Mouse (Mus musculus): ENCODE measurements around the gene Sbno1. TPM values are rescaled to one million over a fixed set of nuclear protein-coding genes. Genes with fewer than 3 reads are reported as not detected.
"Not testable (repeated sequence)": the region's sequence is repeated elsewhere in the genome, so short reads cannot be mapped to it uniquely, and the experiment has no call there.

The Sbno1 gene
- polyA plus RNA-seq, 2 experiments = 43.0 to 65.1 TPM

- Histone ChIP-seq H3K27me3 (ENCODE audit: control insufficient read depth, insufficient read depth, low read length) (no peaks in the 10 kb centered on the region), H3K9ac (ENCODE audit: low read depth, low read length, severe bottlenecking) (no peak overlapping the region), H3K9me3 (ENCODE audit: control insufficient read depth, low read length) (no peaks in the 10 kb centered on the region), H3K36me3 (ENCODE audit: control insufficient read depth, insufficient read depth, low read length) (peaks cover 15% of the 10 kb centered on the region), H3K4me3 (replicated peaks; ENCODE audit: low read length) (no peak overlapping the region), H3K4me2 (replicated peaks; ENCODE audit: low read depth, low read length, severe bottlenecking) (no peak overlapping the region), H3K4me1 (ENCODE audit: control insufficient read depth, insufficient read depth, low read length) (no peaks in the 10 kb centered on the region), H3K27ac (replicated peaks; ENCODE audit: low read depth, low read length) (no peak overlapping the region)
- DNase-seq (ENCODE audit: low spot score) = no peak
- no peak for ATAC-seq (ENCODE audit: low FRiP score, low read depth)
- no peak for TF ChIP-seq POLR2A (IDR thresholded peaks at IDR 0.05; ENCODE audit: borderline replicate concordance, extremely low read depth, insufficient read depth, insufficient read length)
- WGBS = 90% methylated on average over 6 of the region's 6 CpGs
Observed at GRCm38 (mm10) chr5:124364173-124364918, 61.5 kb downstream of the Sbno1 start.

DNA sequence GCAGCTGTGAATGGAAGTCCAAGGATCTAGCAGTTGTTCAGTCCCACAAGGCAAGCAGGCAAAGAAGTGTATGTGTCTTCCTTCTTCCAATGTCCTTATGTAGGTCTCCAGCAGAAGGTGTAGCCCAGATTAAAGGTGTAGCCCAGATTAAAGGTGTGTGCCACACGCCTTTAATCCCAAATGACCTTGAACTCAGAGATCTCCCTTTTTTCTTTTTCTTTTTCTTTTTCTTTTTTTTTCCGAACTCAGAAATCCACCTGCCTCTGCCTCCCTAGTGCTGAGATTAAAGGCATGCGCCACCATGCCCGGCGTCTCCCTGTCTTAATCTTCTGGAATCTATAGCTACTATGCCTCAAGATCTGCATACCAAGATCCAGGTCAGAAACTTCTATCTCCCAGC is 62.8 kb downstream of the Sbno1 start, which contains the start of gene Cdk2ap1:
Gene Cdk2ap1 (minus strand): TSS at position 101 of the 400 bp plus-strand sequence.
- not testable (repeated sequence) for H3K4me2 ChIP-seq (replicated peaks; ENCODE audit: low read depth, low read length, severe bottlenecking); H3K9me3 ChIP-seq (ENCODE audit: control insufficient read depth, low read length); H3K36me3 ChIP-seq (ENCODE audit: control insufficient read depth, insufficient read depth, low read length); DNase-seq (ENCODE audit: low spot score); H3K4me1 ChIP-seq (ENCODE audit: control insufficient read depth, insufficient read depth, low read length); ATAC-seq (ENCODE audit: low FRiP score, low read depth); H3K27me3 ChIP-seq (ENCODE audit: control insufficient read depth, insufficient read depth, low read length); H3K27ac ChIP-seq (replicated peaks; ENCODE audit: low read depth, low read length); H3K4me3 ChIP-seq (replicated peaks; ENCODE audit: low read length); H3K9ac ChIP-seq (ENCODE audit: low read depth, low read length, severe bottlenecking)
- WGBS = 94% methylated on average over 5 of the region's 5 CpGs

DNA sequence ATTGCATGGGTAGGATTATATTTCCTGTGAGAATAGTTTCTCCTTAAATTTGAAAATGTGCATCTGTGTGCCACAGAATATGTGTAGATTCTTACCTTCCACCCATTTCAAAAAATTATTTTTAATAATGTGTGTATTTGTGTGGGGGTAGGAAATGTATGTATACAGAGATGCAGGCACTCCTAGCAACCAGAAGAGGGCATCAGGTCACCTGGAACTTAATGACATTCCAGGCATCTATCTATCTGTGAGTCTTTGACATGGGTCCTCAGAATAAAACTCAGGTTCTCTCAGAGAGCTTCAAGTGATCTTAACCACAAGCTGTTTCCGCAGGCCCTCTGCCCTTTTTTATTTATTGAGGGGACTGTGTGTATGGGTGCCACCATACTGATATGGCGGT is 66.2 kb downstream of the Sbno1 start:
- TF ChIP-seq POLR2A (IDR thresholded peaks at IDR 0.05; ENCODE audit: borderline replicate concordance, extremely low read depth, insufficient read depth, insufficient read length) = no peak
- 85% methylated on average over 2 of the region's 2 CpGs for WGBS

DNA sequence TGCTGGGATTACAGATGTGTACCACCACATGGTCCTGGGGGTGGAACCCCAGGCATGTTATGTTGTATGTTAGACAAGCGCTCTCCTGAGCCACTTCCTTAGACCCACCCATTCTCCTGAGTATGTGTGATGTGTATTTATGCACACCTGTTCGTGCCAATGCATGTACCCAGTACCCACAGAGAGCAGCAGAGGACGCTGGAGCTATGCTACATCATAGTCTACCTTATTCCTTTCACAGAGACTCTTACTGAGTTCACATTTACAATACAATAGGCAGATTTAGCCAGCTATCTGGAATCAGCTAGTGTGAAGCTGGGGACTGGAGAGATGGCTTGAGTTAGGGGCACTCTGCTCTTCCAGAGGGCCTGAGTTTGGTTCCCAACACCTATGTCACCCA is 69.1 kb downstream of the Sbno1 start:
- H3K36me3 ChIP-seq (ENCODE audit: control insufficient read depth, insufficient read depth, low read length) = no peaks in the 10 kb centered on the region
- no peaks in the 10 kb centered on the region for H3K9me3 ChIP-seq (ENCODE audit: control insufficient read depth, low read length)
- TF ChIP-seq POLR2A (IDR thresholded peaks at IDR 0.05; ENCODE audit: borderline replicate concordance, extremely low read depth, insufficient read depth, insufficient read length) = no peak
- H3K9ac ChIP-seq (ENCODE audit: low read depth, low read length, severe bottlenecking) = no peak overlapping the region
- H3K4me3 ChIP-seq (replicated peaks; ENCODE audit: low read length) = no peak overlapping the region
- H3K27ac ChIP-seq (replicated peaks; ENCODE audit: low read depth, low read length) = no peak overlapping the region
- no peak for ATAC-seq (ENCODE audit: low FRiP score, low read depth)
- DNase-seq (ENCODE audit: low spot score) = no peak
- H3K4me1 ChIP-seq (ENCODE audit: control insufficient read depth, insufficient read depth, low read length) = peaks cover 4% of the 10 kb centered on the region
- no peak overlapping the region for H3K4me2 ChIP-seq (replicated peaks; ENCODE audit: low read depth, low read length, severe bottlenecking)
- 51% methylated on average over 3 of the region's 3 CpGs for WGBS
- no peaks in the 10 kb centered on the region for H3K27me3 ChIP-seq (ENCODE audit: control insufficient read depth, insufficient read depth, low read length)

More for the DNA sequence above, 66.2 kb downstream of the Sbno1 start:
- ATAC-seq (ENCODE audit: low FRiP score, low read depth) (no peak), DNase-seq (ENCODE audit: low spot score) (no peak)
- no peaks in the 10 kb centered on the region for H3K4me1 ChIP-seq (ENCODE audit: control insufficient read depth, insufficient read depth, low read length)
- no peak overlapping the region for H3K9ac ChIP-seq (ENCODE audit: low read depth, low read length, severe bottlenecking)
- H3K9me3 ChIP-seq (ENCODE audit: control insufficient read depth, low read length) = no peaks in the 10 kb centered on the region
- no peaks in the 10 kb centered on the region for H3K36me3 ChIP-seq (ENCODE audit: control insufficient read depth, insufficient read depth, low read length)
- no peak overlapping the region for H3K27ac ChIP-seq (replicated peaks; ENCODE audit: low read depth, low read length)
- H3K27me3 ChIP-seq (ENCODE audit: control insufficient read depth, insufficient read depth, low read length) = no peaks in the 10 kb centered on the region
- H3K4me3 ChIP-seq (replicated peaks; ENCODE audit: low read length) = no peak overlapping the region
- no peak overlapping the region for H3K4me2 ChIP-seq (replicated peaks; ENCODE audit: low read depth, low read length, severe bottlenecking)

- TF ChIP-seq POLR2A (IDR thresholded peaks at IDR 0.05; ENCODE audit: borderline replicate concordance, extremely low read depth, insufficient read depth, insufficient read length) = no peak
- Histone ChIP-seq H3K36me3 (ENCODE audit: control insufficient read depth, insufficient read depth, low read length) (no peaks in the 10 kb centered on the region), H3K27ac (replicated peaks; ENCODE audit: low read depth, low read length) (no peak overlapping the region), H3K9ac (ENCODE audit: low read depth, low read length, severe bottlenecking) (no peak overlapping the region; the same call in 1 of the 2 replicates), H3K27me3 (ENCODE audit: control insufficient read depth, insufficient read depth, low read length) (no peaks in the 10 kb centered on the region), H3K4me1 (ENCODE audit: control insufficient read depth, insufficient read depth, low read length) (peaks cover 16% of the 10 kb centered on the region), H3K4me2 (replicated peaks; ENCODE audit: low read depth, low read length, severe bottlenecking) (peak overlapping the region; percentile 64), H3K4me3 (replicated peaks; ENCODE audit: low read length) (peak overlapping the region; percentile 96), H3K9me3 (ENCODE audit: control insufficient read depth, low read length) (no peaks in the 10 kb centered on the region)
- DNase-seq (ENCODE audit: low spot score) = peak; percentile 25
- 3% methylated on average over 12 of the region's 12 CpGs for WGBS
- no peak for ATAC-seq (ENCODE audit: low FRiP score, low read depth)
Observed at GRCm38 (mm10) chr5:124355425-124355959, 70.3 kb downstream of the Sbno1 start.

Data from limb, embryonic 14.5 days (tissue).